Mouse (Mus musculus) intestine, embryonic 15.5 days (tissue): ENCODE results near the gene Gne. TPM values are rescaled to one million over a fixed set of nuclear protein-coding genes. Genes with fewer than 3 reads are reported as not detected.

ENCODE experiments used
- ATAC-seq: fragments of 200-750 bp; cut with Nextera tagmentation; 2 replicates; pipeline ENCODE4 v1.8.0; 2017; ENCODE audit warnings: moderate TSS enrichment, moderate library complexity
- H3K27ac ChIP-seq: fragments of 300-500 bp; sonication (generic); 2 replicates; pipeline ENCODE4 v1.5.1; 2015; ENCODE audit warnings: mild to moderate bottlenecking, inconsistent platforms
- H3K27me3 ChIP-seq: fragments of 300-500 bp; sonication (generic); replicated peaks from 2 replicates; pipeline ENCODE4 v1.6.1; 2015; ENCODE audit warnings: inconsistent platforms
- H3K36me3 ChIP-seq: fragments of 300-500 bp; sonication (generic); 2 replicates; pipeline ENCODE4 v1.6.1; 2015; ENCODE audit warnings: inconsistent platforms
- H3K4me1 ChIP-seq: fragments of 300-500 bp; sonication (generic); replicated peaks from 2 replicates; pipeline ENCODE4 v1.6.1; 2015; ENCODE audit warnings: inconsistent platforms
- H3K4me2 ChIP-seq: fragments of 300-500 bp; sonication (generic); replicated peaks from 2 replicates; pipeline ENCODE4 v1.6.1; 2015; ENCODE audit warnings: mild to moderate bottlenecking, inconsistent platforms
- H3K4me3 ChIP-seq: fragments of 300-500 bp; sonication (generic); replicated peaks from 2 replicates; pipeline ENCODE4 v1.5.1; 2015; ENCODE audit warnings: inconsistent platforms
- H3K9ac ChIP-seq: fragments of 300-500 bp; sonication (generic); 2 replicates; pipeline ENCODE4 v1.6.1; 2015; ENCODE audit warnings: inconsistent platforms
- H3K9me3 ChIP-seq: fragments of 300-500 bp; sonication (generic); 2 replicates; pipeline ENCODE4 v1.6.1; 2016; ENCODE audit warnings: inconsistent platforms
- WGBS: fragments of 180-500 bp; shearing (Covaris S2); methylation state at CpG from one replicate; pipeline ENCODE4 v1.1.7; 2015; 5-methylcytosine and 5-hydroxymethylcytosine counted together
- polyA plus RNA-seq: library from polyadenylated mRNA; unstranded; fragments of >200 nt; fragmentation: Nextera tagmentation; extraction: Ambion mirVana; gene quantifications from 2 replicates; pipeline ENCODE4 v1.2.1, GENCODE M21; 2015

The Gne gene
- polyA plus RNA-seq, 1 experiment from 2014 or later: 47.0 TPM

DNA sequence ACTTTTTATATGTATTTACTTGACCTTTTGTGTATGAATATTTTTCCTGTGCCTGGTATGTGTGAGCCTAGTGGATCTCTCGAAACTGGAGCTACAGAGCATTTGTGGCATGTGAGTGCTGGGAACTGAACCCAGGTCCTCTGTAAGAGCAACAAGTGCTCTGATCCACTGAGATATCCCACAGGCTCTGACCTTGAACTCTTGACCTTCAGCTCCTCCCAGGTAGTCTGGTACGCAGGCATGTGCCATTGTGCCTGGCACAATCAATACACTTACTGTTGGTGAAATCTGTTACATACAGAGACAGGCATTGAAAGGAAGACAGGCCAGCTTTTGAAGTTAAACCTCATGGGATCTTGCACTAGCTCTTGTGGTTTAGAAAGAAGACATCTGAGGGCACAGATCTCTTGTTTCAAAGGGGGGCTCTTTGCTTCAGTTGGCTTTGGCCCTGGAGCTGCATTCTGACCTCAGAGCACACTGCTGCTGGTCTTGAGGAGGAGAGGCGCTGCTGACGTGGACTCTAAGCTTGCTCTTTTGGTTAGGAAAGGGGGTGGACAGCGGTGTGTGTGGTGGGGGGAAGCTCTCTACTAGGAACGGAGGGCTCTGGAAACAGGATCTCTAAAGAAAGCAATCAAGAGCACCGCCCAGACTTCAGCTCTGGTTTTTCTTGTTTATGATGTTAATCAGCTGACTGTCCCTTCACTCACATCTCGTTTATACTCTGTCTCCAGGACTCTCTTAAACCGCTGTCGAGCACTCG is 13.8 kb upstream of the Gne start:
- no peaks in the 10 kb centered on the region for H3K36me3 ChIP-seq
- WGBS: 32% methylated on average over 11 of the region's 11 CpGs
- no peak for ATAC-seq
- no peak overlapping the region for H3K4me2 ChIP-seq
- H3K27ac ChIP-seq: no peak overlapping the region
- no peaks in the 10 kb centered on the region for H3K27me3 ChIP-seq
- H3K9ac ChIP-seq: no peak overlapping the region
- H3K9me3 ChIP-seq: no peaks in the 10 kb centered on the region
- H3K4me3 ChIP-seq: no peak overlapping the region
- H3K4me1 ChIP-seq: peaks cover 3% of the 10 kb centered on the region; the same call in 1 of the 2 replicates

- no peak overlapping the region for H3K4me2 ChIP-seq
- no peaks in the 10 kb centered on the region for H3K27me3 ChIP-seq
- 72% methylated on average over 4 of the region's 4 CpGs for WGBS
- ATAC-seq: no peak
- no peaks in the 10 kb centered on the region for H3K36me3 ChIP-seq
- H3K4me1 ChIP-seq: peaks cover 3% of the 10 kb centered on the region; the same call in 1 of the 2 replicates
- no peak overlapping the region for H3K9ac ChIP-seq
- H3K27ac ChIP-seq: no peak overlapping the region
- no peak overlapping the region for H3K4me3 ChIP-seq
- no peaks in the 10 kb centered on the region for H3K9me3 ChIP-seq
Measured at GRCm38 (mm10) chr4:44094475-44094874, 10.5 kb upstream of the Gne start.

DNA sequence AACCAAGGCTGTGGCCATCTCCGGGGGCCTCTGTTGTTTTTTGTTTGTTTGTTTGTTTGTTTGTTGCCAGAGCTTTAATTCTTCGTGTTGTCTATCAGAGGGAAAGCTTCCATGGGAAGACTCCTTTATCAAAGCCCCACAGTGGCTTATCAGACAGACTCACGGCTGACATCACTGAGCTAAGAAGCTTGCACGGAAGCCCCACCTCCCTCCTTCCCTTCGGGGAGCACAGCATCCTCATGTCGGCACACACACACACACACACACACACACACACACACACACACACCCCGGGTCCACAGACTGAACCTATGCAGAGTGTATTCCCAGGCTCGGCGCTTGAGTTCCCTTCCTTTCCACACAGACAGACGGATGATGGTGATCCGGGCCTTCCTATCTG is 8.4 kb upstream of the Gne start:
- no peaks in the 10 kb centered on the region for H3K27me3 ChIP-seq
- 76% methylated on average over 11 of the region's 11 CpGs for WGBS
- ATAC-seq: no peak; the same call in 1 of the 2 replicates
- H3K4me3 ChIP-seq: no peak overlapping the region
- H3K36me3 ChIP-seq: no peaks in the 10 kb centered on the region
- no peak overlapping the region for H3K27ac ChIP-seq
- no peaks in the 10 kb centered on the region for H3K4me1 ChIP-seq
- no peaks in the 10 kb centered on the region for H3K9me3 ChIP-seq
- H3K4me2 ChIP-seq: no peak overlapping the region
- H3K9ac ChIP-seq: no peak overlapping the region

- Histone ChIP-seq H3K36me3 (no peaks in the 10 kb centered on the region), H3K27ac (no peak overlapping the region), H3K9ac (no peak overlapping the region), H3K4me3 (no peak overlapping the region), H3K27me3 (no peaks in the 10 kb centered on the region), H3K4me1 (peaks cover 7% of the 10 kb centered on the region; the same call in 1 of the 2 replicates), H3K9me3 (no peaks in the 10 kb centered on the region), H3K4me2 (no peak overlapping the region)
- no peak for ATAC-seq
- WGBS: 94% methylated on average over 3 of the region's 3 CpGs
Measured at GRCm38 (mm10) chr4:44085566-44085965, 1.6 kb upstream of the Gne start.

DNA sequence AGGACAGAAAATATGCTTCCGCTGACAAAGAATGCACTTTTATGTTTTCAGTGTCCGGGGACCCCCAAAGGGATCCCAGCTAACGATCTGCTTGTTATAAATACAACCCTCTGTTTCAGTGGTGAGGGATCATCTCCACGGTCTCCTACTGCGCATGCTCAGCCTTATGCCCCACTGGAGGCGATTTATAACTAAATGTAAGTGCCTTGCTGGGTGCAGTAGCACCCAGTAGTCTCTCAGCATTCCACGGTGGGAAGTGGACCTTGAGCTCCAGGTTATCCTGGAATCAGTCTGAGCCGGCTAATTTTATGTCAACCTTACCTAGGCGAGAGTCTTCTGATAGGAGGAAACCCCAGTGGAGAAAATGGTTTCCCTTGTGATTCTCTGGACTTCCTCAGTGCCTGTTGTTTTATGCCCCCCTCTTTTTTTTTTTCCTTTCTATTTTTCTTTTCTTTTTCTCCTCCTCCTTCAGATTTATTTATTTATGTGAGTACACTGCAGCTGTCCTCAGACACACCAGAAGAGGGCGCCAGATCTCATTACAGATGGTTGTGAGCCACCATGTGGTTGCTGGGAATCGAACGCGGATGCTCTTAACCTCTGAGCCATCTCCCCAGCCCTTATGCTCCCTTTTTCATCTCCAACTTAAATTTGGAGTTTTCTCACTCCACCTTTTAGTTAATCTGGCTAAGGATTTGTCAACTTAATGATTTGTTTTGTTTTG is 787 bp upstream of the Gne start:
- Histone ChIP-seq H3K4me3 (no peak overlapping the region), H3K9me3 (no peaks in the 10 kb centered on the region), H3K27ac (no peak overlapping the region), H3K9ac (no peak overlapping the region), H3K4me2 (peak overlapping the region; percentile 45), H3K36me3 (no peaks in the 10 kb centered on the region), H3K27me3 (no peaks in the 10 kb centered on the region), H3K4me1 (peaks cover 7% of the 10 kb centered on the region; the same call in 1 of the 2 replicates)
- 66% methylated on average over 13 of the region's 13 CpGs for WGBS
- peak; percentile 84 for ATAC-seq

DNA sequence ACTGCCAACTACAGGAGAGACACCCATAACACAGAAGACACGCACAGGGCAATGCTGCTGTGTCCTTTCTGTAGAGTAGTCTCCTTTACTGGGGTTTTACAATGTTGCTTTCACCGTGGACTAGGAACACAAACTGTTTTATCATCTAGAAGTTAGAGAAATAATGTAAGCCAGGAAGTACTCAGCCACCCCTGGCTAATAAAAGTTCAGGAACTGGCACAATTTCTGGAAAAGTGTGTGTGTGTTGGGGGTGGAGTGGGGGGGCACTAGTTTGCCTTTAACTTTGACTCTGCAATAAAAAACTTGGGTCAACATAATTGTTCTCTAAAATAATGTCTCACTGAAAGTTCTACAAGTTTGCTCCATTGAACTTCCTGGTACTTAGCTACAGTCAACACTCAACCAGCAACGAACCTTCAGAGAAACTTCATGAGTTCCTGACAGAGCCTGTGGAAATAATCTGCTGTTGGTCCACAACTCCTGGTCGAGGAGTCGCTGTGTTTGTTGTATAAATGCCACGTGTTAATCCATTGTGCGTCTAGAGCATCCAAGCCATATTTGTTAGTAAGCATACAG is 5.5 kb downstream of the Gne start:
- Histone ChIP-seq H3K36me3 (no peaks in the 10 kb centered on the region), H3K27ac (peak overlapping the region; percentile 62), H3K27me3 (no peaks in the 10 kb centered on the region), H3K9me3 (no peaks in the 10 kb centered on the region), H3K4me2 (no peak overlapping the region), H3K4me1 (0 out of 2 replicates have a peak, but pooled peaks cover 3% of the 10 kb centered on the region), H3K4me3 (no peak overlapping the region), H3K9ac (no peak overlapping the region)
- peak; percentile 50 for ATAC-seq
- 71% methylated on average over 7 of the region's 7 CpGs for WGBS

DNA sequence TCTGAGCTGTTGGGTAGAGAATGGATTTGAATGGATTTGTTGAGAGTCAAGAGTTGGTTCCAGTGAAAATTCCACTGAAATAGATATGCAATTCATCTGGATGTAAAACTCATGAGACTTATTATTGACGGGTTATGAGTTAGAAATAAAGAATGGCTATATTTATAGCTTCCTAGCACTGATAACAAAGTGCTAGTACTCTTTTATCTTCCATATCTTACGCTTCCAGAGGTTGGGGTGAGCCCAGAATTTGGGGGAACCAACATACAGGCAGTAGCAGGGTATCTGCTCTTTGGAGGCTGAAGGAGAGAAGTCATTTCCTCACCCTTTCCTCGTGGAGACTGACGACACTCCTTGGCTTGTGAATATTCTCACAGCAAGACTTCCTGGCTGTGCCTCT is 9.6 kb downstream of the Gne start:
- ATAC-seq: no peak
- 74% methylated on average over 4 of the region's 4 CpGs for WGBS

GRCm38 (mm10) chr4:44073799-44074198 is 10.2 kb downstream of the Gne start:
- ATAC-seq: no peak
- Histone ChIP-seq H3K36me3 (no peaks in the 10 kb centered on the region), H3K4me3 (no peak overlapping the region), H3K9ac (no peak overlapping the region), H3K9me3 (no peaks in the 10 kb centered on the region), H3K4me2 (peak overlapping the region; percentile 75; the same call in 1 of the 2 replicates), H3K4me1 (peaks cover 14% of the 10 kb centered on the region), H3K27ac (no peak overlapping the region), H3K27me3 (no peaks in the 10 kb centered on the region)
- WGBS: 85% methylated on average over 3 of the region's 3 CpGs

More for the DNA sequence above, 9.6 kb downstream of the Gne start:
- Histone ChIP-seq H3K27me3 (no peaks in the 10 kb centered on the region), H3K9ac (no peak overlapping the region), H3K9me3 (no peaks in the 10 kb centered on the region), H3K4me1 (peaks cover 14% of the 10 kb centered on the region), H3K4me2 (no peak overlapping the region), H3K36me3 (no peaks in the 10 kb centered on the region), H3K4me3 (no peak overlapping the region), H3K27ac (no peak overlapping the region)

DNA sequence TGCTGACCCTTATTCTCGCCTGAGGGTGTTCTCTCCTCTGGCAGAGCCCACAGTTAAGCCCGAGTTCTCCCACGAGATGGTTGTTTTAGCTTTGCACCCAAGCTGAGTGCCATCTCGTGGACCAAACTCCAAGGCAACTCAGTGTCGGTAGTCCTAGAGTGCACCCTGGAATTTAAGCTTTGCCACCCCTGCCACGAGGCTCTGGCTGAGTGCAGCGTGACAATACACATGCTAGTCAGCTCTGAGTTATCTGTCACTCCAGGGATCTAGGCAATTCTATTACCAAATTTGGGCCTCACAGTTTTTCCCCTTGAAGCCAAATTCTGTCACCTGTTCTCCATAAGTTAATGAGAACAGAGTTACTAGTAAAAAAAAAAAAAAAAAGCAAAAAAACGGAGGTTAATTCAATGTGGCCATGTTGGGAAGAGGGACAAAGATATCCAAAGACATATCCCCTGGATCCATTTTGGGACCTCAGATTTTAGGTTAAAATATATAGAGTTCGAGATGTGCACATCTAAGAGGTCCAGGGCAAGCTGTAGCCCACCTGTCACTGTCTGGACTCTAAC is 11.0 kb downstream of the Gne start:
- ATAC-seq: peak; percentile 34
- H3K9me3 ChIP-seq: no peaks in the 10 kb centered on the region
- H3K9ac ChIP-seq: peak overlapping the region; percentile 70
- H3K4me2 ChIP-seq: peak overlapping the region; percentile 75
- no peaks in the 10 kb centered on the region for H3K27me3 ChIP-seq
- H3K4me1 ChIP-seq: peaks cover 11% of the 10 kb centered on the region
- H3K36me3 ChIP-seq: no peaks in the 10 kb centered on the region
- 10% methylated on average over 9 of the region's 9 CpGs for whole genome bisulfite sequencing
- peak overlapping the region; percentile 95 for H3K27ac ChIP-seq
- H3K4me3 ChIP-seq: peak overlapping the region; percentile 87

GRCm38 (mm10) chr4:44072146-44072872 is 11.7 kb downstream of the Gne start:
- Histone ChIP-seq H3K4me3 (peak overlapping the region; percentile 87), H3K36me3 (no peaks in the 10 kb centered on the region), H3K27ac (peak overlapping the region; percentile 95), H3K4me2 (peak overlapping the region; percentile 75), H3K9ac (peak overlapping the region; percentile 70), H3K9me3 (no peaks in the 10 kb centered on the region), H3K27me3 (no peaks in the 10 kb centered on the region), H3K4me1 (peaks cover 14% of the 10 kb centered on the region)
- peak; percentile 94 for ATAC-seq
- WGBS: under 1% methylated on average over 70 of the region's 70 CpGs

- Histone ChIP-seq H3K9me3 (no peaks in the 10 kb centered on the region), H3K27ac (peak overlapping the region; percentile 95), H3K36me3 (no peaks in the 10 kb centered on the region), H3K9ac (peak overlapping the region; percentile 70), H3K4me1 (peaks cover 16% of the 10 kb centered on the region), H3K4me2 (peak overlapping the region; percentile 75), H3K27me3 (no peaks in the 10 kb centered on the region), H3K4me3 (peak overlapping the region; percentile 87)
- WGBS: 5% methylated on average over 11 of the region's 11 CpGs
- peak; percentile 75 for ATAC-seq
Measured at GRCm38 (mm10) chr4:44071741-44072145, 12.2 kb downstream of the Gne start.
